Mouse (Mus musculus): ENCODE results near the gene Zfp819.
"Not testable (repeated sequence)": the region's sequence is repeated elsewhere in the genome, so short reads cannot be mapped to it uniquely, and the experiment has no call there.

The Zfp819 gene

DNA sequence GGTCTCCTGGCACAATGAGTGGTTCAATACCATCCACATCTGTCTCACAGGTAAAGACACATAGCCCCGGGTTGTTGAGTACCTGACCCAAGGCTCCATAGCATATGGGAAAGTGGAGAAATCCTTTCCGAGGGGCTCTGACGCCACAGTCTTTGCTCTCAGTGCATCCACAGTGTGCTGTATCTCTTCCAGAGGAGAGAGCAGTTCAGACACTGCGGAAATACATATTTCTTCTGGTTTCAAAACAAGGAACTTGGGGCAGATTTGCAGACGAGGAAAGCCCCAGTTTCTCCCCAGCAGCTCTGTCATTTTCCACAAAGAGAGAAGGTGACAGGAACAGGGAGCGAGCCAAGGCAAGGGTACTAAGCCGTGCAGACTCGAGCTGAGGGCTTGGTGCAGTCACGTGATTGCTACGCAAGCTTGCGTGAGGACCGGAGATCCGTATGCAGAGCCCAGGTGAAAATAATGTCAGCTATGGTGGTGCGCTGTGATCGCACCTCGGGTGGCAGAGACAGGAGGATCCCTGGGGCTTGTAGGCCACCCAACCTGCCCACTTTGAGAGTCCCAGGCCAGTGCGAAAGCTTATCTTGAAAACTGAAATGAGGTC lies 36.2 kb downstream of the Zfp819 start:
- DNase-seq (ENCODE audit: low spot score) = no peak

DNA sequence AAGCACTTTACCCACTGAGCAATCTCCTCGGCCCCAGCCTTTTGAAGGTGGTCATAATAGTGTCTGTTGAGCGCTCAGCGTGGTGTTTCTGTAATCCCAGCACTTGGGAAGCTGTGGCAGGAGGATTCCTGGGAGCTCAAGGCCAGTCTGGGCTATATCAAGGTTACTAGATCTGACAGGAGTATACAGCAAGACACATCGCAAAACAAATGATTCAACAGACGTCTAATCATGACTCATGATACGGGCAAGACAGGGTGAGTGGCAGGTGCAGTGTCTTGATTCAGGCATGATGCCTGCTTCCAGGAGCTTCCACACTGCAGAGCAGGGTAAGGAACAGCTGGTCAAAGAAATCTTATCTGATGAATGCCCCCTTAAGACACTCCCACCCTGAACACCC lies 45.7 kb downstream of the Zfp819 start:
- DNase-seq (ENCODE audit: low spot score) = no peak

DNA sequence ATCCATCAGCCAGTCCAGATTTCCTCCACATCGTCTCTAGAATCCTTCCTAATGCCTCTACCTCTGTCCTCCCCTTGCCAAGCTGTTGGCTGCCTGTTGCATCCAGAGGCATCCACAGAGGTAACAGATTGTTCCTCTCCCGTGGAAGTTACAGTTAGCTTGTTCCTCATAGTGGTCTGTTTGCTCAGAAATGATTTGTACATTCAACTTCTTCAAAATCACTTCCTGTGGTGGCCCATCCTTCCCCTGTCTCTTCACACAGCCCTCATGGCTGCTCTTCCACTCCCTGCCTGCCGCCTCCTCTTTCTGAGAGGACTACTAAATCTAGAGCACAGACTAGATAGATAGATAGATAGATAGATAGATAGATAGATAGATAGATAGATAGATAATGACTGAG lies 47.5 kb downstream of the Zfp819 start:
- DNase-seq (ENCODE audit: low spot score) = no peak

DNA sequence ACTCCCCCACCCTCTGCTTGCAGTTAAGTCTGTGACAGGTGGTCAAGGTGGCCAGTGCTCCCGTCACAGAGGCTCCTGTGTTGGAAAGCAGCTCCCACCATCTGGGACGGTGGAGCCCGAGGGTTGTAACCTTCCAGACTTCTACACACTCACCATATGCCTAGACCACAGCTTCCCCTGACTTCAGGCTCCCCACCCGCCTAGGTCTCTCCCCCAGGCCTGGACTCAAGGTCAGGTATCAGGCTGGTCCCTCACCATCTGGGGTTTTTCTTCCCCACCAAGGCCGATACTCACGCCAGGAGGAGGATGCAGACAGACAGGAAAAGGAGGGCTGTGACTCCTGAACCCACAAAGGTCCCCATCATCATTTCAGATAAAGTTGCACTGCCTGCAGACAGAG lies 49.3 kb downstream of the Zfp819 start:
- DNase-seq (ENCODE audit: low spot score) = no peak

DNA sequence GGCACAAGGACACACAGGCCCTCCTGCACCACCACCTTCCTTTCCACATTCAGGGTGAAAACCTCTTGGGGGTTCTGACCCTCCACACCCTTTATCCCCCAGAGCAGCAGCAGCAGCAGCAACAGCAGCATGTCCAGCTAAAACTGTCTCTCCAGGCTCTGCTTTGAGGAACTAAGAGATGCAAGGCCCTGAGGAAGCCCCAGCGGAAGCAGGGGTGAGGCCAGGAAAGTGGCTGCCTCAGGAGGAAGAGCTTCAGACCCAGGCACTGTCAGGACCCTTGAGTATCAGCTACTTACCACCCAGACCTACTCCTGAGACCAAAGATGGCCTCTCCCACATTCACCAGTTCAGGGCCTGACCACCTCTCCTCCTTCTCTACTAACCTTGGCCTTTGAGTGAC lies 53.0 kb downstream of the Zfp819 start, which contains the start of gene Siglece:
Siglece (minus strand) TSS at position 160 of the 400 bp plus-strand sequence.
- no peak for DNase-seq (ENCODE audit: low spot score)

DNA sequence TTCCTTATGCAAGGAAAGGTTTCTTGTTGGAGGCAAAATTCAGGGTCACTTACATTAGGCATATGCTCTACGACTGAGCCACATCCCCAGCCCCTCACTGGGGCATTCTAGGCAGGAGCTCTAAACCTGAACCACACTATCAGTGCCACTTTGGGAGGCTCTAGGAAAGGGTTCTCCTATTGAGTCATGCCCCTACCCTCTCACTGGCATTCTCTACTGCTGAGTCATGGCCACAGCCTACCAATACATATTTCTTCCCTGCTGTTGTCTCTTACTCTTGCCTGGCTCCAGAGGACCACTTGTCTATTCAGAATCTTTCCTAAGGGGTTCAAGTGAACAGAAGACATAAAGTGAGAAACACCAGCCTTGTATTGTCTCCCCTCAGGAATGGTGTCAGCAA lies 55.8 kb downstream of the Zfp819 start:
- DNase-seq (ENCODE audit: low spot score) = no peak

DNA sequence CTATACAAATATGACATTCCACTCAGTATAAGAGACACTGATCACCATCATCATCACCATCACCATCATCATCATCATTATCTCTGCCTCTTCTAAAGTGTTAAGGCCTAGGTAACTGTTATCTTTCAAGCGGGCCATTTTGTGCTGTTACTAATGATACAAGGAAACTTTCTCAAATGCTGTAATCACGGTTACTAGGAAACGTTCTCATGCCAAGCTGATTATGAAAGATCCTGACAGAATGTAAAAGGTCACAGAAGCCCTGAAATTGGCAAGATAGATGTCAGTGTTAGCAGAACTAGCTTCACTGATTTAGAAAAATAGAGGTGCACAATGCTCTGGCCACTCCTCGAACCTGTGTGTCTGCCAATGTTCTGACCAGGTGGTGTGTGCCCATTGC lies 60.3 kb downstream of the Zfp819 start:
- not testable (repeated sequence) for DNase-seq (ENCODE audit: low spot score)

Measured in urinary bladder, postnatal 14 days (tissue).